Mouse (Mus musculus): ENCODE measurements around the gene Dab1.

The Dab1 gene

GRCm38 (mm10) chr4:104628708-104629107 is 1009.5 kb downstream of the Dab1 start:
- no peak for DNase-seq

- DNase-seq: no peak
These were observed 1017.9 kb downstream of the Dab1 start for GRCm38 (mm10) chr4:104637016-104637415.

GRCm38 (mm10) chr4:104640617-104641016 is 1021.5 kb downstream of the Dab1 start:
- DNase-seq: no peak

GRCm38 (mm10) chr4:104642761-104643469 is 1023.8 kb downstream of the Dab1 start:
- DNase-seq: no peak

DNA sequence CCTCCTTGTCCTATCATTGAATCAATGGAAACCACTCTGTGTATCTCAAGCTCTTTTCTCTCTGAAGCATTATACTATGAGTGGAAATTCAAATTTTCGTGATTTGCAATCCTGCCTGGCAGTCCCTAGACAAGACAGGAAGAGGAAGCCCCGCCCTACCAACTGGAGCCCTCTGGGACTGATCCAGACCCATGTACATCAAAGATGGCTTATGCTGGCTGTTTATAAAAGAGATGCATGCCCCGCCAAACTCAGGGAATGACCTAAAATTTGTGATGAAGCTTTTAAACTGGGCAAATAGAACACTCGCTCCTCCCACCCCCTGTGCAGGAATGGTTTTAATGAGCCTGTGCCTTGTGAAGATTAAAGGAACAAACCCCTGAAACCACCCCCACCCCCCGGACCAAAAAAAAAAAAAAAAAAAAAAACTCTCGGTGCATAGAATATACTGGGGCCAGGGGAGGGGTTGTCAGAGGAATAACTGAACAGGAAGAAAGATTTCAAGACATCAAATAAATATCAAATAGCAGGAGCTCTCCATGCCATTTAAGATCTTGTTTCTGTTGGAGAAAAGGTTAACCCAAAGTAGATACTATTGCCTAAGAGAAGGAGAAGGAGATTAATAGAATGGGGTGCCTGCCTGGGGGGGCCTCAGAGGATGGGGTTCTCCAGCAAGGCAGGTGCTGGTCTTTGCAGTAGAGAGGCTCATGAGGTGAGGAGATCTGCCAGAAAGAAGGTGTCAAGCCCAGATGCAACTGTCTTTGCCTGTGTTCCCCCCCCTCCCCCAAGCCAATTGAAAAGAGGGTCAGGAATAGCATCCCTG is 1024.6 kb downstream of the Dab1 start:
- no peak for DNase-seq

DNA sequence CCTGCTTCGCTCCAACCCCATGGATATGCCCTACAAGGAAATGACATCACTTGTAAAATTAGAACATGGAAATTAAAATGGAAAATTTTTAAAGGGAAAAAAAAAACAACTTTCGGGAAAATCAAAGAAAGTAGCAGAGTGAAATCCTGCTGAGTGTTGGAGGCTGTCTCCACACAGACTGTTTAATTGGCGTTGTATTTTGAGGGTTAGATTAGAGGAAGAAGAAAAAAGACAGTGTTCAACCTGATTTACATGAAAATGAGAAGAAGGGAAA is 1025.1 kb downstream of the Dab1 start:
- no peak for DNase-seq

DNA sequence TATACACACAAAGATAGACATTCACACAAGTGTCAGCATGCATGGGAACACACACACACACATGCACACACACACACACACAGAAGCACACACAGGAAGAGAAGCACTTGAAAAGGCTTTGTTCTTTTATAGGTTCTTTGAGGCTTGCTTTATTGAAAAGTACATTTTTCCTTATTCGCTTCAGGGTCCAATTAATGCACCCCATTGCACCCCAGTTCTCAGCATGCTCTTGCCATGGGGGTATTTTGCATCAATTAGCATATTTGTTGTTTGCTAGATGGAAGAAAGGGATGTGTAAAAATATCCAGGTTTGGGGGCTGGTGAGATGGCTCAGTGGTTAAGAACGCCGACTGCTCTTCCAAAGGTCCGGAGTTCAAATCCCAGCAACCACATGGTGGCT is 1025.7 kb downstream of the Dab1 start:
- no peak for DNase-seq

GRCm38 (mm10) chr4:104651761-104652160 is 1032.6 kb downstream of the Dab1 start:
- DNase-seq: no peak

GRCm38 (mm10) chr4:104656728-104657127 is 1037.6 kb downstream of the Dab1 start:
- no peak for DNase-seq

GRCm38 (mm10) chr4:104662841-104663614 is 1043.9 kb downstream of the Dab1 start:
- DNase-seq: no peak

DNA sequence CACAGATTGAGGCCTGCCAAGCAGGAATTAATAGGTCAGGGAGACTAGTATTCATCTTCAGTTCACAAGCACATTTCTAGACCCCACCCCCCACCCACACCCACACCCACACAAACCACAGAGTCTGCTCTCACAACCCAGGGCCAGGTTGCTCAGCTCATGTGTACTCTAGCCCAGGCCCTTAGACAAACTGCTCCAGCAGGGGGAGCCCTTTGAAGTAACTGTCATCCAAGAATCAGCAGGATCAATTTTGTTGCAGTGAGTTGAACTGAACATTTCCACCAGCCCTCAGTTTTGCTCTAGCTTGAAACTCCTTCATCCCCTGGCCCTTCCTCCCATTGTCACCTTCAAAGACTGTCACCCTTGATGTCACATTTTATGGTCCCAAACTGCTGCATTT is 1046.4 kb downstream of the Dab1 start:
- DNase-seq: no peak

GRCm38 (mm10) chr4:104666831-104667551 is 1047.8 kb downstream of the Dab1 start:
- DNase-seq: no peak

DNA sequence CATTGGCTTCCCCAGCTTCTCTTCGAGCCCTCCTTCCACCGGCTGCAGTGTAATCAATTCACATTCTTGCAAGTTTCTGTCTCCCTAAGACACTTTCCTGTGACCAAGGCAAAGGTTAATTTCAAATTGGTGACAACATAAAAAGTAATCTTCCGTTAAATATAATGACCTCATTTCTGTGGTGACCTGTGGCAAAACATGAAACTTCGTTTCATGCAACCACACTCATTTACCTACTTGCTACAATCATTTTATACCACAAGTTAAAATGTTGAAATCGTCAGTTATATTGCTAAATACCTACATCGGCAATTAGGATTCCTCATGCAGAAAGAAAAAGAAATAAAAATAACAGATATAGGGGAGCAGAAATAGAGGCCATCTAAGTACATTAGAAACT is 1048.9 kb downstream of the Dab1 start:
- no peak for DNase-seq

GRCm38 (mm10) chr4:104669406-104669805 is 1050.2 kb downstream of the Dab1 start:
- DNase-seq: no peak

DNA sequence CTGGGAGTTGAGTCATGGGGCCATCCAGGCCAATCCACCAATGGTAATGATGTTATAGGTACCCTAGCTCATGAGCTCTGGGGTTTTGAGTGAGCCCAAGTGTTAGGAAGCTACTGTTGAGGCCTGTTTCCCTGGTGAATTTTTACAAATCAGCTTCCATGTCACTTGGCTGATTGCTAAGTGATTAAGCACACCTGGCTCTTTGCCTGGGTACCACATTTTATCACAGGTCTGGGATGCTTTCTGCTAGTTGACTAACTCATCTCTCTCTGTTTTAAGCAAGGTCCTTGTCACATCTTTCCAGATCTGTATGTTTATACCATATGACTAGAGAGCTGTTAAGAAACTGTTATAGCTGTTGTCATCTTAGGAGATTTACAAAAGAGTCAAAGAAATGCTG is 1051.6 kb downstream of the Dab1 start:
- DNase-seq: no peak

DNA sequence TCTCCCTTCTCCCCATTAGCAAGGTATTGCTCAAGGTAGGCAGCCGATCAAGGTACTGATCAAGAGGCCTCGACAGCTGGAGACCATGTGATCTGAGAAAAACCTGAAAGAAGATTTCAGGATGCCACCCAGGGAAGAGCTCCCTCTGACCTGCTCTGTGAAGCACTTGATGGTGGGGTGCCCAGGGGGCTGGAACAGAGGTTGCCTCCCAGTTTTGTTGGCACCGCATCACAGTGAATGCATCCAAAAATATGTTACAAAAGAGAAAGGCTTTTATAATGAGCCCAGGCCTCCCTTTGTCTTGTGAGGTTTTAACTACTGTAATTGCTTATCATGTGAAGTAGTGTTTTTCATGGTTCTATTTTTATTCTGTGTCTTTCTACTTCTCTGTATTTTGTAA is 1054.2 kb downstream of the Dab1 start:
- DNase-seq: no peak

DNA sequence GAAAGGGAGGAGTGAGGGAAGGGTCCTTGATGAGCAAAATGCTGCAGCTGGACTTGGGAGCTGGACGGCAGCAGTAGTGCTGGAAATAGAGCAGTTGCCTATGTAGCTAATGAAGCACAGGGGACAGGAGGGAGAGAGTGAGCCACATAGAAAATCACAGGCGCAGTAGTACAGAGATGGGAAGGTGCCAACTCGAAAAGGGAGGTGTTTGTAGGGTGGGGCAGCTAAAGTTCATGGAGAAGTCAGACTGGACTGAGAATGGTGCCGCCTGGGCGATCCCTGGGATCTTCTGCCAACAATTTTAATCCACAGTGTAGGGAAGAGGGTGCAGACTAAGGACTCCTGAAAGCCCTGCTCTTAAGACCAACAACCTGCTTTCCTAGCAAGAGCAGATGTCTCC is 1055.5 kb downstream of the Dab1 start:
- DNase-seq: no peak

DNA sequence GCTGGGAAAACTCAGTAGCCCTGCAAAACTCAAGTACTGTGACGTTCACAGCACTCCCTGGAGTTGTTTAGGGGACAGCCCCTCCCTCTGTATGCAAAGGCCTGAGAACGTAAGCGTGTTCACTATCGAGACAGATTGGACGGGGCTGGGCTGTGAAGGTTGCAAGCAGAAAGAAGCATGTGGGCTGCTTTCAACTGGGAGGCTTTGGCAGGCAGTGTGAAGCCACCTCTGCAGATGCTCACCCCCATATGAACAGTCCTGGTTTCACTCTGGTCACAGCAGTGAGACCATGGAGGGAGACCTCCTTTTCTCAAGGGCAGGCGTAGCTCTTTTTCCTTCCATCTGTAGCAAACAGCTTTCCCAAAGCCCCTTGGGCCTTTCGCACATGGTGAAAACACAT is 1059.1 kb downstream of the Dab1 start:
- no peak for DNase-seq

DNA sequence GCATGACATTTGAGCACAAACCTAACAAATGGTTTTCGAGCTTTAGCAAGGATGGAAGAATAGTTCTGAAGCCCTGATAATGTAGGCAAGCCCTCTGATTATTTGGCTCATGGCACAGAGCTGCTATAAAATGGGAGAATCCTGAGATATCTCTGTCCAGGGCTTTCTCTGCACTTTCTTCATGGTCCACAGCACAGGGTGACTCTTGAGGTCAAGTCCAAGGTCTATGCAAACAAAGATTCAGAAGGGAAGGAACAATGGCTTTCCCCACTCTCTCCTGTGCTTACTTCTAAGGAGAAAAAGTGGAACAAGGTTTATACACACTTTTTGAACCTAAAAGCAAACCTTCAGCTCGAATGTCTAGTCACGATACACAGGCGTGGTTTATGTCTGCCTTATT is 1061.3 kb downstream of the Dab1 start:
- DNase-seq: no peak

- DNase-seq: no peak
These were observed 1067.1 kb downstream of the Dab1 start for GRCm38 (mm10) chr4:104686137-104686809.

DNA sequence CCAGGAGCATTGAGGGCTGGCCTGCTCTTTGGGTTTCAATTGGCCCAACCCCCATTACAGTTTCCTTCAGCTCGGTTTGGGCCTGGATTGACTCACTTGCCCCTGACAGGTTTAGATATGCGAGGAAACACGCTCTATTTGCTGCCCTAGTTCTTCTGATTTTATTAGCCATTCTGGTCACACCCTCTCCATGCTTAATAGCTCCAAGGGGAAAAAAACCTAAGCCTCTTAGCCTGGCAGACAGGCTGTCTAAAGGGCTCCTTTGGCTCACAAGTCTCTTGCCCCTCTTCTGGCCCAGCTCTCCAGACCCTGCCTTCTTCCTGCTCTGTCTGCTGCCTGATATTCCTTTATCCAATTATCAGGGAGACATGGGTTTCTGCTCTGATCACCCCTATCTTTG is 1069.9 kb downstream of the Dab1 start:
- no peak for DNase-seq

DNA sequence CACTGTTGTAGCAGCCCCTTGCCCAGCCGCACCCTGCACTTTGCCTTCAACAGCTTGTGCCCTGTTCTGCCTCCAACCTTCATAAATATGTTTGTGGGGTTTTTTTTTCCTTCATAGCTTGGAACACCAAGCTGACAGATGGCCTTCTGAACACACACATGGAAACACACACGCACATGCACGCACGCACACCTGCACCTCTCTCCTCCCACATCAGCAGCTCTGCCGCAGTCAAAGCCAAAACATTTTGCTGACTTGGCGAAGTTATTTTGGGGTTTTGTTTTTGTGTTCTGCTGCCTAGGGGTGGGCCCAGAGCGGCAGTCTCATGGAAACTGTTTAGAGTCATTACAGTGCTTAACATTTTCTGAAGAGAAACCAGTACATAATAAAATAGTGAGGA is 1071.9 kb downstream of the Dab1 start:
- DNase-seq: no peak

GRCm38 (mm10) chr4:104694188-104694587 is 1075.0 kb downstream of the Dab1 start:
- DNase-seq: no peak
